Mouse (Mus musculus) bone marrow macrophage, adult 2 months (primary cell): ENCODE measurements at regions not wholly inside any gene's neighbourhood (a gene's known extent, or its start where the extent isn't known, plus 50 kb on each side); places are given as distances from the start of the nearest gene placed in this dataset.

Experiments
- H3K27ac ChIP-seq: 2 replicates; pipeline ENCODE4 v1.5.1; 2012; ENCODE audit warnings: low read depth, low read length; ENCODE audit not compliant: insufficient read depth
- H3K4me1 ChIP-seq: 2 replicates; pipeline ENCODE4 v1.6.1; 2012; ENCODE audit warnings: low read length; ENCODE audit not compliant: control insufficient read depth, insufficient read depth
- H3K4me3 ChIP-seq: 2 replicates; pipeline ENCODE4 v1.5.1; 2012; ENCODE audit warnings: mild to moderate bottlenecking, low read length, moderate library complexity; ENCODE audit not compliant: insufficient read depth
- CTCF ChIP-seq: IDR thresholded peaks from 2 replicates; pipeline ENCODE4 v1.5.1; 2012; ENCODE audit warnings: low read depth, mild to moderate bottlenecking, low read length, moderate library complexity
- POLR2A ChIP-seq: IDR thresholded peaks from 2 replicates; pipeline ENCODE4 v1.6.1; 2012; ENCODE audit warnings: mild to moderate bottlenecking, low read depth, low read length, borderline replicate concordance

DNA sequence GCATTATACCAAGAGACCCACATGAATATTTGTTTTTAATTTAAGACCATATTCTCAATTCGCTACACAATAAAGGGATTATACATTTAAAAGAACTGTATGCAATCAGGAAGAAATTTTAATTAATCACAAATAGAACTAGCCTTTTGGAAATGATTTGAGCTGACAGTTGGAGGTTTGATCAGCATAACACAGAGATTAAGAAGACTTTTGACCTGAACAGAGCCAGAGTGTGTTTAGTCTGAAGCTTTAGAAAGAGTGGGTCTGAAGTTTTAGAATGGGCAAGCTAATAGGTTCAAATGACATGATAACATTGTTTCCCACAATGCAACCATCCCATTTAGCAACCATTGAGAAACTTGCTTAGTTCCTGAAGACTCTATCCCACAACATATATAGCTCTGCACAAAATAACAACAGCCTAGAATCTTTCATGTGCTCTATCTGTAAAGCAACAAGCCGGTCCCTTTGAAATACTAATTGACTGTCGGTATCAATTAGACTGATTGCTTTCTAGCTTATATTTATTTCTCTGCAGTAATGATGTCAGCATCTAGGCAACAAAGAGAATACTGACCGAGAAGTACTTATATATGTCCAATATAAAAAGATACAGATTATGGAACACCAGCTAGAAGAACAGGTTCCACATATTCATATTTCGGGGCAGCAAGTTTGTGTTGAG lies 135.9 kb downstream of the Trim52 start:
- H3K27ac ChIP-seq: no peak overlapping the region
- no peaks in the 10 kb centered on the region for H3K4me1 ChIP-seq
- TF ChIP-seq CTCF: no peak
- no peak for TF ChIP-seq POLR2A
- H3K4me3 ChIP-seq: no peak overlapping the region

DNA sequence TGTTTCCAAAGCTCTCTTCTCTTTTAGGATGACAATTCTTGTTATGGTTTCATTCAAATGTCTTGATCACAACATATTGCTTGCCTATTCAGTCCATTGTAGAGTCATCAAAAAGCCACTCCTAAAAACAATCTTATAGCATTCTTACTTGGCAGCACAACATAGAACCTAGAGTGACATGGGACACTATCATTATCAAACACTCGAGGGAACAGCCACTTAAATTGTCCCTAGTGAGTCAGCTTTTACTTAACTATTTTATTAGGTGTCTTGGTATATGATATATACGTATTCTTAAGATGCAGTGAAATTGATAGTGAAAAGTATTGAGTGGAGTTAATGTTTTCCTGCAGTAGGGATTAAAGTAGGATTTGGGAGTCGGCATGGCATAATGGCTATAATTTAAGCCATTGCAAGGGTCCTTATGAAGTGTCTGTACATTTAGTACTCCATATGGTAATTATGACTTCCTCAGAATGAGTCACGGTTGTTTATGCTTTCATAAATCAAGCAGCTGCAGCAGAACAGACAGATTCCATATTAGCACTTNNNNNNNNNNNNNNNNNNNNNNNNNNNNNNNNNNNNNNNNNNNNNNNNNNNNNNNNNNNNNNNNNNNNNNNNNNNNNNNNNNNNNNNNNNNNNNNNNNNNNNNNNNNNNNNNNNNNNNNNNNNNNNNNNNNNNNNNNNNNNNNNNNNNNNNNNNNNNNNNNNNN lies 153.6 kb downstream of the Trim52 start:
- TF ChIP-seq POLR2A: no peak
- TF ChIP-seq CTCF: no peak
- Histone ChIP-seq H3K27ac (no peak overlapping the region), H3K4me1 (no peaks in the 10 kb centered on the region), H3K4me3 (no peak overlapping the region)

DNA sequence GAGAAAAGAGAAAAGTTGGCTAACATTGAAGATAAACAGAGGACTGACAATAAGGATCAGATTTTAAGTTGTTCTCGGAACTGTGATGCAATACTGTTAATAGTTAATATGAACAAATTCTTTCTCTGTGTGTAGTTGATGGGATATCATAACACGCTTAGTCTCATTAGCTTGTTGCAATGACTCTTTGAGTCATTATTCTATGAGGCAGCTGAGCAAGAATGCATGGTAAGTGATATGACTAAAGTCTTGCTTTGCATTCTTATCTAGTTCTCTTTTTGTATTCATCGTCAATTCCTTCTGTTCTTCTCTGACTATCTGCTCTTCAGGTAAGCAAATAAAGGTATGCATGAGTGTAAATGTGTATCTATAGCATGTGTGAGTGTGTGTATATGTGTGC lies 159.3 kb downstream of the Trim52 start:
- no peak overlapping the region for H3K4me3 ChIP-seq
- H3K27ac ChIP-seq: no peak overlapping the region
- TF ChIP-seq POLR2A (no peak), CTCF (no peak)
- H3K4me1 ChIP-seq: no peaks in the 10 kb centered on the region

DNA sequence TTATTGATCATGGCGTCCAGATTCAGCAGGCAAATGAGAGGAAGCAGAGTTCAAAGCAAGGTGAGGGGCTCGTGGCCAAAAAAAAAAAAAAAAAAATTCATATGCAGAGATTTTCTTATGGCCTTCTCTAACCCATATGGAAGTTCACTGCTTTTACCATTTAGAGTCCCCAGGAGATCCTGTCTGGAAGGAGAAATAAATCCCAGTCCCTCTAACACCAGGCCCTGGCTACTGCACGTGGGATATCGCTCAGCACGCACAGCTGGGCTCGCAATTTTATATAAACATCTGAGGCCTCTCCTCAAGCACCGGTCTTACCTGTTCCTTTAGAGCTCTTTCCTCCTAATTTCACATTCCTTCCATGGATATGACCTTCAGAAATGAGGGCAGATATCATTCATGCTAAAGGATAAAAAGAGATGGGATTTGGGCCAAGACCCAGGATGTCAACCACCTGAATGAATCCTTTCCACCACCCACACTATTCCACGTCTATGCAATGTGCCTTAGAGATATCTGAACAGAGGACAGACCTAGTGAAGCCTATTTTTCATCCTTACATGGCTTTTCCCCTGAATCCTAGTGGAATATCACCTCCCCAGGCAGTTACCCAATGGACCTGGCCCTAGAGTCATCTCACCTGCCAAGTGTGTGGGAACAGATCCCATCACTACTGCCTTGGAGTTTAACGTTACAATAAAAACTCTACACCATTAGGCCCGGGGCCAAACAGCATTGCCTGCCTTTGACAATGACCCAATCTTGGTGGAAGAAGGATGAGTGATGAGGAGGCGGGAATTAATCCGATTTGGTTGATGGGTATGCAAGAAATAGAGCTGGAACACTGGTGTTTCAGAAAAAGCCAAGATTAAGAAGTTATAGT lies 161.9 kb downstream of the Trim52 start:
- Histone ChIP-seq H3K4me1 (no peaks in the 10 kb centered on the region), H3K4me3 (no peak overlapping the region), H3K27ac (no peak overlapping the region)
- TF ChIP-seq CTCF (no peak), POLR2A (no peak)

DNA sequence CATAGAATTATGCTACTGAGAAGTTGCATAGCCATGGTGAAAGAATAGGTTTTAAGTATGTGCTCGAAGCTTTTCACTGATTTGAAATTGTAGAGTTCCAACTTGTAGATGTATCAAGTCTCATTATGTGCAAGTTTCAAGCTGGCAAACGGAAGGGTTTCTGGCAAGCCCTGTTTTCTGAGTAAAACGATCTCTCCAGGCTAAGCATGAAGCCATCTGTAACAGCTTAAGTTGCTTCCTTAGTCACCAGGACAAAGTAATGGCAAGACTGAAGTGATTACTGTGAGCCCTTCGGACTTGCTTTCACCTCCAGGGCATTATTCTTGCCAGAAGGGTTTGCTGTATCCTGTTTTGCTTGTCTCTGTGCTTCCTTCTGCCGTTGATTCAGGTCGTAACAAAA lies 163.7 kb downstream of the Trim52 start:
- Histone ChIP-seq H3K4me3 (no peak overlapping the region), H3K27ac (no peak overlapping the region), H3K4me1 (no peaks in the 10 kb centered on the region)
- TF ChIP-seq CTCF (no peak), POLR2A (no peak)

DNA sequence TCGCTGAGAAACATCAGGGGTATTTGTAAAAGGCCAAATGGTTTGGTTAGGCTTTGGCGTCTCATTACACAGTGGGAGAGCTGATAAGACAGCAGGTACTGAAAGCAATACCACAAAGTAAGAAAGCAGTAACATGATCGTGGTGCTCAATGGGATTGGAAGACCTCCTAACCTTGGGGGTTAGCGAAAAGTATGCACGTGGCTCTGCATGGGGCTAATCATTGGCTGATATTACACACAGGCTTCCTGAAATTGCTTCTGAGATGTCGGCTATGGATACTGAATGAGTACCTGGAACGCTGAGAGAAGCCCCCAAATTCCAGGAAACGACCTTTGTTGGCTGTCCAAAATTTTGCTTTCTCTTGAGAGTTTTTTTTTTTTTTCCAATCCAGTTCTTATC lies 207.6 kb downstream of the Trim52 start:
- Histone ChIP-seq H3K4me3 (no peak overlapping the region), H3K27ac (no peak overlapping the region), H3K4me1 (no peaks in the 10 kb centered on the region)
- no peak for TF ChIP-seq CTCF
- TF ChIP-seq POLR2A: no peak

DNA sequence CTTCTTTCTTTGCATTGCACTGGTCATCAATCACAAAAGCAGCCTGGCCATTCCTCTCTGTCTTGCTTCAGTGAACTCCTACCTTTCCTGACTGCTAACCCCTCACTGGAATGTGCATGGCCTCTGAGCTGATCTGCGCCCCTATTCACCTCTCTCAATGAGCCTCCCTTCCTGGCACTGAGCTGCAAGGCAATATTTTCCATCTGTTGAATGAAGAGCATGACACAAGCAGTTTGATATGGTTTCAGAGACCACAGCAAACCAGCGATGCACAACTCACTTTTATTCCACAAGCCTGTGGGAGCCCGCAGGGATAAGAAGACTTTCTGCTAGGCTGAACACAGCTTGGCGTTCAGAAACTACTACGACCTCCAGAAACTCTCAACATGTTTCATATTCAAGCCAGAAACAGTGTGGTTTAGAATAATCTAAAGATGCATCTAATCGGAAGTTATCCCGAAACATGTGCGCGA lies 208.1 kb downstream of the Trim52 start:
- no peak overlapping the region for H3K27ac ChIP-seq
- H3K4me3 ChIP-seq: no peak overlapping the region
- TF ChIP-seq CTCF: no peak
- no peak for TF ChIP-seq POLR2A
- H3K4me1 ChIP-seq: no peaks in the 10 kb centered on the region

DNA sequence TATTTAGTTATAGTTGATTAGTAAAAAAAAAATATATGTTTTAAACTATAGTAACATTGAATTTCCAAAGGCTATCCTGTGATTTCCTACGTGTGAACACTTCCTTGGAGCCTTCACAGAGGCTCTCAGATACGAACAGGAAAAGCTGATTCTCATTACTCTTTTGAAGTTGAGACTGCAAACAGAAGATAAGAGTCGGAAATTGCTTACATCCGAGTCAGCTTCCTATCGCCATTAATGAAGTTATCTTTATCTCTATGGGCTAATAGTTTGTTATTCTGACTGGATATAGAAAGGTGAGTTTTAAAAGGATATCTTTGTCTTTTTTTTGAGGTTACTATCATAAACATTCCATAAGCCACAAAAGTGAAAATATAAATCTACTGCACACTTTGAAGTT lies 212.8 kb downstream of the Trim52 start:
- Histone ChIP-seq H3K4me1 (no peaks in the 10 kb centered on the region), H3K27ac (no peak overlapping the region), H3K4me3 (no peak overlapping the region)
- TF ChIP-seq POLR2A (no peak), CTCF (no peak)

DNA sequence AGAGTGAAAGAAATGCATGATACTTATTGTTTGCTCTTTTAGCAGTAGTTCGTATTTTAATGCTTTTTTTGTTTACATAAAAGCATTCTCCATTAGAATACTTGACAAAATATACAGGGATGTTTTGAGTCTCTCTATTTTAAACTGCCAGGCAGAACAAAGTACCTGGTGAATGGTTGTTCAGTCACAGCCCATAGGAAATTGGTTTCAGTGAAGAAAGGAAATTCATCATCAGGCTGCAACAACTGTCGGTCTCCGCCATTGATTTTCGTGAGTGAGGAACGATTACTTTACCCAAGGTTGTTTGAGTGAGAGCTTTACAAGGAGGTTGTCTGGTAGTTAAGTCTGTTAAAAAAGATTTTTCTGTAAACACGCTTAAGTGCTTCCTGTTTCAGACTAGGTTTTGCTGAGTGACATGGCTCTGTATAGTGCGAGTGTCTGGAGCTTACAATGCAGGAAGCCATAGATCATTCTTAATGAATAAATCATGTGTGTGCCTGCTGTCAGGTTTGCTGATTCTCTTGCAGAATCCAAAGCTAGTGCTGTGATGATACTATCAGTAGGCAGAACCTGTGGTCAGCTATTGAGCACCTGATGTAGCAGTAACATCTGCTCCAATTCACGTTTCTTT lies 221.8 kb downstream of the Trim52 start:
- no peak overlapping the region for H3K4me3 ChIP-seq
- TF ChIP-seq CTCF (no peak), POLR2A (no peak)
- H3K27ac ChIP-seq: no peak overlapping the region
- no peaks in the 10 kb centered on the region for H3K4me1 ChIP-seq
